ENCODE assay signal across 33 mouse cellular contexts in genomic region chr11:98563025-98563424, GRCm38 (mm10). TPM values are rescaled to one million over a fixed set of nuclear protein-coding genes. Genes with fewer than 3 reads are reported as not detected.
DNase-seq lines count a peak whose midpoint lies in the region; ATAC-seq and TF ChIP-seq lines count a peak whose summit lies in the region.
"Had no signal": no experiment of that assay in that cellular context is flagged by ENCODE, and none has a peak within 500 bp of the region (broad histone marks: within the 10 kb centered on the region; RNA-seq: fewer than 3 reads in every experiment).

No protein-coding gene starts in this region.

- DNase-seq in adrenal gland, adult 8-10 months: no peak
- no peak for DNase-seq in spleen, adult 12 weeks (ENCODE audit: low spot score)
- no peak for DNase-seq in adrenal gland, adult (ENCODE audit: inconsistent age in 2 of 2, low spot score in 1 of 2)
- DNase-seq: adrenal gland, postnatal 10 days; adrenal gland, postnatal 36 days; cerebellum, adult 11 months; cerebellum, adult 2 months; cerebellum, adult 9-11 months; cerebellum, postnatal 25 days; gastrocnemius, postnatal 10 days; kidney, adult 18-20 months had no signal

- no peak overlapping the region for H3K4me2 ChIP-seq in intestine, embryonic 16.5 days (ENCODE audit: low read depth, low read length)
- no peak overlapping the region for H3K4me2 ChIP-seq in intestine, embryonic 15.5 days (replicated peaks)
- H3K4me2 ChIP-seq in intestine, postnatal 0 days (replicated peaks; ENCODE audit: low read depth): no peak overlapping the region
- H3K4me2 ChIP-seq: embryonic facial prominence, embryonic 12.5 days; embryonic facial prominence, embryonic 15.5 days; forebrain, embryonic 13.5 days; heart, embryonic 11.5 days; hindbrain, embryonic 12.5 days; hindbrain, embryonic 15.5 days had no signal

- peak overlapping the region; percentile 73; the same call in 1 of the 2 replicates for H3K27ac ChIP-seq in intestine, embryonic 16.5 days (ENCODE audit: low read length)
- H3K27ac ChIP-seq in intestine, embryonic 15.5 days: no peak overlapping the region
- peak overlapping the region; percentile 92 for H3K27ac ChIP-seq in intestine, postnatal 0 days (ENCODE audit: low read depth, low read length)
- H3K27ac ChIP-seq: embryonic facial prominence, embryonic 12.5 days; embryonic facial prominence, embryonic 15.5 days; forebrain, embryonic 13.5 days; hindbrain, embryonic 12.5 days; hindbrain, embryonic 15.5 days had no signal

- no peak for TF ChIP-seq CTCF in intestine, postnatal 0 days (IDR thresholded peaks at IDR 0.05; ENCODE audit: low read depth)

- H3K9ac ChIP-seq in intestine, embryonic 16.5 days (ENCODE audit: low read depth, low read length): no peak overlapping the region
- no peak overlapping the region for H3K9ac ChIP-seq in intestine, embryonic 15.5 days
- H3K9ac ChIP-seq in intestine, postnatal 0 days (ENCODE audit: low read depth, low read length): no peak overlapping the region
- H3K9ac ChIP-seq: embryonic facial prominence, embryonic 12.5 days; embryonic facial prominence, embryonic 15.5 days; forebrain, embryonic 13.5 days; hindbrain, embryonic 12.5 days; hindbrain, embryonic 15.5 days had no signal

- 79% methylated on average over 3 of the region's 3 CpGs for WGBS in intestine, embryonic 16.5 days
- WGBS in intestine, embryonic 15.5 days: 76% methylated on average over 3 of the region's 3 CpGs
- 45% methylated on average over 3 of the region's 3 CpGs for WGBS in intestine, postnatal 0 days

- H3K36me3 ChIP-seq in intestine, embryonic 16.5 days (ENCODE audit: control insufficient read depth, insufficient read depth, low read length): no peaks in the 10 kb centered on the region
- no peaks in the 10 kb centered on the region for H3K36me3 ChIP-seq in intestine, embryonic 15.5 days
- no peaks in the 10 kb centered on the region for H3K36me3 ChIP-seq in intestine, postnatal 0 days (ENCODE audit: control insufficient read depth, insufficient read depth)
- H3K36me3 ChIP-seq: embryonic facial prominence, embryonic 12.5 days; embryonic facial prominence, embryonic 15.5 days; G1E; hindbrain, embryonic 12.5 days; hindbrain, embryonic 15.5 days had no signal

- no peaks in the 10 kb centered on the region for H3K27me3 ChIP-seq in intestine, embryonic 16.5 days (replicated peaks; ENCODE audit: control insufficient read depth, insufficient read depth, low read length)
- H3K27me3 ChIP-seq in intestine, embryonic 15.5 days (replicated peaks): no peaks in the 10 kb centered on the region
- H3K27me3 ChIP-seq in intestine, postnatal 0 days (replicated peaks; ENCODE audit: control insufficient read depth, insufficient read depth, low read length): no peaks in the 10 kb centered on the region
- H3K27me3 ChIP-seq: embryonic facial prominence, embryonic 15.5 days; forebrain, embryonic 13.5 days; hindbrain, embryonic 12.5 days; hindbrain, embryonic 15.5 days had no signal

- no peak overlapping the region for H3K4me3 ChIP-seq in intestine, embryonic 16.5 days (ENCODE audit: low read length)
- no peak overlapping the region for H3K4me3 ChIP-seq in intestine, embryonic 15.5 days (replicated peaks)
- H3K4me3 ChIP-seq in intestine, postnatal 0 days (ENCODE audit: low read depth, low read length): no peak overlapping the region
- H3K4me3 ChIP-seq: embryonic facial prominence, embryonic 12.5 days; embryonic facial prominence, embryonic 15.5 days; erythroblast, embryonic 14.5 days; forebrain, embryonic 13.5 days; hindbrain, embryonic 12.5 days; hindbrain, embryonic 15.5 days had no signal

- no peaks in the 10 kb centered on the region for H3K9me3 ChIP-seq in intestine, embryonic 16.5 days (ENCODE audit: control insufficient read depth, low read length)
- H3K9me3 ChIP-seq in intestine, embryonic 15.5 days: no peaks in the 10 kb centered on the region
- H3K9me3 ChIP-seq in intestine, postnatal 0 days (ENCODE audit: control insufficient read depth): no peaks in the 10 kb centered on the region
- H3K9me3 ChIP-seq: embryonic facial prominence, embryonic 12.5 days; embryonic facial prominence, embryonic 15.5 days; forebrain, embryonic 13.5 days; G1E; hindbrain, embryonic 12.5 days; hindbrain, embryonic 15.5 days had no signal

- peaks cover 18% of the 10 kb centered on the region; the same call in 1 of the 2 replicates for H3K4me1 ChIP-seq in intestine, embryonic 16.5 days (ENCODE audit: control insufficient read depth, insufficient read depth, low read length)
- H3K4me1 ChIP-seq in intestine, embryonic 15.5 days (replicated peaks): peaks cover 3% of the 10 kb centered on the region
- peaks cover 8% of the 10 kb centered on the region; the same call in 1 of the 2 replicates for H3K4me1 ChIP-seq in intestine, postnatal 0 days (replicated peaks; ENCODE audit: control insufficient read depth, insufficient read depth, low read length)
- H3K4me1 ChIP-seq: embryonic facial prominence, embryonic 12.5 days; embryonic facial prominence, embryonic 15.5 days; hindbrain, embryonic 12.5 days; hindbrain, embryonic 15.5 days had no signal

- ATAC-seq in intestine, embryonic 16.5 days: no peak
- ATAC-seq in intestine, embryonic 15.5 days: no peak
- peak; percentile 82 for ATAC-seq in activated CD4-positive, CD25-positive, alpha-beta regulatory T cell, adult 4 months
- ATAC-seq in intestine, postnatal 0 days: peak; percentile 37
- ATAC-seq: forebrain, embryonic 13.5 days; forebrain, embryonic 16.5 days; Patski had no signal

RNA-seq across cellular contexts. Expression of gene Zpbp2, which starts 12.1 kb away (rescaled TPM):
- polyA plus RNA-seq in intestine, embryonic 16.5 days (2015; fragmentation: Nextera tagmentation; extraction: Ambion mirVana): 0.92 and 1.0 TPM in 2 replicates
- 0.53 and 0.60 TPM in 2 replicates for polyA plus RNA-seq in intestine, embryonic 15.5 days (2015; fragmentation: Nextera tagmentation; extraction: Ambion mirVana)
- 1 to 10 TPM; 4.2 to 7.1 TPM for polyA plus RNA-seq in activated CD4-positive, CD25-positive, alpha-beta regulatory T cell, adult 4 months (2017; shearing (Covaris generic))
- polyA plus RNA-seq in intestine, postnatal 0 days (2015; fragmentation: Nextera tagmentation; extraction: Ambion mirVana): 3.2 and 4.0 TPM in 2 replicates
- 1 to 10 TPM in 1 of 4 experiments, under 1 TPM in 2, not detected in 1; 0.51 to 1.1 (median 0.74) TPM for total RNA-seq in adrenal gland, adult 8-10 months (2022)
- total RNA-seq: gastrocnemius, adult 18-20 months; gastrocnemius, postnatal 10 days; gastrocnemius, postnatal 4 days; heart, adult 8-10 months; heart, postnatal 25 days; hematopoietic stem cell, adult 5-6 weeks had no signal
- polyA plus RNA-seq: embryonic facial prominence, embryonic 12.5 days; forebrain, embryonic 13.5 days; forebrain, embryonic 16.5 days had no signal

RNA-seq across cellular contexts. Expression of gene Ikzf3, which starts 17.2 kb away (rescaled TPM):
- 0.23 and 0.24 TPM in 2 replicates for polyA plus RNA-seq in intestine, embryonic 16.5 days (2015; fragmentation: Nextera tagmentation; extraction: Ambion mirVana)
- 0.21 and 0.24 TPM in 2 replicates for polyA plus RNA-seq in intestine, embryonic 15.5 days (2015; fragmentation: Nextera tagmentation; extraction: Ambion mirVana)
- 100 to 1,000 TPM in 1 of 2 experiments, 10 to 100 TPM in 1; 95.8 to 124 TPM for polyA plus RNA-seq in activated CD4-positive, CD25-positive, alpha-beta regulatory T cell, adult 4 months (2017; shearing (Covaris generic))
- 0.20 and 0.24 TPM in 2 replicates for polyA plus RNA-seq in intestine, postnatal 0 days (2015; fragmentation: Nextera tagmentation; extraction: Ambion mirVana)
- total RNA-seq in adrenal gland, adult 8-10 months (2022): 1 to 10 TPM in 1 of 4 experiments, under 1 TPM in 3; 0.49 to 1.0 (median 0.75) TPM
- total RNA-seq: common myeloid progenitor, adult 5-6 weeks had no signal
- polyA plus RNA-seq: erythroblast, embryonic 14.5 days; forebrain, embryonic 13.5 days; forebrain, embryonic 16.5 days; heart, embryonic 14.5 days; hindbrain, embryonic 12.5 days; hindbrain, embryonic 15.5 days; Patski had no signal

RNA-seq across cellular contexts. Expression of gene Ormdl3, which starts 24.1 kb away (rescaled TPM):
- 62.9 and 65.2 TPM in 2 replicates for polyA plus RNA-seq in intestine, embryonic 16.5 days (2015; fragmentation: Nextera tagmentation; extraction: Ambion mirVana)
- polyA plus RNA-seq in intestine, embryonic 15.5 days (2015; fragmentation: Nextera tagmentation; extraction: Ambion mirVana): 50.5 and 55.2 TPM in 2 replicates
- 10 to 100 TPM; 15.8 to 37.6 TPM for polyA plus RNA-seq in activated CD4-positive, CD25-positive, alpha-beta regulatory T cell, adult 4 months (2017; shearing (Covaris generic))
- polyA plus RNA-seq in intestine, postnatal 0 days (2015; fragmentation: Nextera tagmentation; extraction: Ambion mirVana): 139 and 150 TPM in 2 replicates
- 100 to 1,000 TPM; 102 to 147 (median 129) TPM for total RNA-seq in adrenal gland, adult 8-10 months (2022)

RNA-seq across cellular contexts. Expression of gene Lrrc3c, which starts 35.1 kb away (rescaled TPM):
- not detected in 2 replicates for polyA plus RNA-seq in intestine, embryonic 16.5 days (2015; fragmentation: Nextera tagmentation; extraction: Ambion mirVana)
- polyA plus RNA-seq in intestine, embryonic 15.5 days (2015; fragmentation: Nextera tagmentation; extraction: Ambion mirVana): not detected in 2 replicates
- polyA plus RNA-seq in activated CD4-positive, CD25-positive, alpha-beta regulatory T cell, adult 4 months (2017; shearing (Covaris generic)): not detected
- not detected in 2 replicates for polyA plus RNA-seq in intestine, postnatal 0 days (2015; fragmentation: Nextera tagmentation; extraction: Ambion mirVana)
- not detected for total RNA-seq in adrenal gland, adult 8-10 months (2022)
- total RNA-seq: adrenal gland, postnatal 10 days; adrenal gland, postnatal 36 days; common myeloid progenitor, adult 5-6 weeks; G1E; gastrocnemius, adult 18-20 months; gastrocnemius, postnatal 10 days; gastrocnemius, postnatal 4 days; heart, adult 8-10 months; heart, postnatal 25 days; hematopoietic stem cell, adult 5-6 weeks had no signal
- polyA plus RNA-seq: cerebellum, adult 2 months; embryonic facial prominence, embryonic 12.5 days; embryonic facial prominence, embryonic 15.5 days; erythroblast, embryonic 14.5 days; forebrain, embryonic 13.5 days; forebrain, embryonic 16.5 days; G1E; heart, embryonic 11.5 days; heart, embryonic 14.5 days; heart, postnatal 0 days; hindbrain, embryonic 12.5 days; hindbrain, embryonic 15.5 days; Patski had no signal

Comparison
In these comparisons a context has a peak if more than half of its experiments do, and no peak if none do; other contexts are left out.
1. ATAC-seq: peak in activated CD4-positive, CD25-positive, alpha-beta regulatory T cell, adult 4 months (single experiment) and intestine, postnatal 0 days (single experiment); none in intestine, embryonic 16.5 days (single experiment) and intestine, embryonic 15.5 days (single experiment).
2. RNA of gene Ikzf3, which starts 17.2 kb away (polyA plus RNA-seq): 95.8 to 124 TPM in activated CD4-positive, CD25-positive, alpha-beta regulatory T cell, adult 4 months; 0.21 to 0.24 TPM in intestine, embryonic 15.5 days, 0.23 to 0.24 TPM in intestine, embryonic 16.5 days and 0.20 to 0.24 TPM in intestine, postnatal 0 days; every median in the first group is over 10 times any median in the second.